Mouse (Mus musculus) adrenal gland (tissue): ENCODE results near the gene Supt5.

ENCODE experiments used
- intact Hi-C: fragments of 180-260 bp; cut with DNase I; formaldehyde crosslinking; loops from one replicate; pipeline ENCODE4 v1.15.1; 2025

Gene Supt5

DNA sequence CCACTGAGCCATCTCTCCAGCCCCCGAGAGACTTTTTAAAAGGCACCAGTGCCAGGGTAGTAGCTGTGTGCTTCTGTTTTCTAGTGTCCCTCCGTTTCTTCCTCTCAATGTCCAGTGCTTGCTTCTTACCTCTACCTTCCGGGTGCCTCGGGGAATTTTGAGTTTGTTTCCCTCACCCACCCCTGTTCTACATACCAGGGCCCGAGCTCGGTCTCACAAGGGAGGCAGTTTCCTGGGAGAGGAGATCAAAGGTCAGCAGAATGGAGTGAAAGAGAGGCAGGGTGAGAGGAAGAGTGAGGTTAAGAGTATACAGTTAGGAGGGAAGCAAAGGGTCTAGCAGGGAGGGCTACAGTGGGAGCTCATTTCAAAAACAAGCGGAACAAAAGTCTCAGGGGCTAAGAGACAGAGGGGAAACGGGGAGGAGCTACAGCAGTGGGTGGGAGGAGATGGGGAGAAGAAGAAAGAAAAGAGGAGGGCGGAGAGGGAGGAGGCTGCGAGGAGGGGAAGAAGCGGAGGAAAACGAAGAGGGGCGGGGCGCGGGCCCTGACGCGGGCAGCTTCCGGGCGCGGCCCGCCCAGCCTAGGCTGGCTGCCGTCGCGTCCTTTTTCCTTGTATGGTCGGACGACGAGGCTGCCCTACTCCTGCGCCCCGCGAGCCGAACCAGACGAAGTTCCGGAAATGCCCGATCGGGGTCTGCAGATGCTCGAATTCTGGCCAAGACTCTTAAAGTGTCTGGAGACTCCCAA is 36.8 kb upstream of the Supt5 start:
- intact Hi-C loops = no loop called here

DNA sequence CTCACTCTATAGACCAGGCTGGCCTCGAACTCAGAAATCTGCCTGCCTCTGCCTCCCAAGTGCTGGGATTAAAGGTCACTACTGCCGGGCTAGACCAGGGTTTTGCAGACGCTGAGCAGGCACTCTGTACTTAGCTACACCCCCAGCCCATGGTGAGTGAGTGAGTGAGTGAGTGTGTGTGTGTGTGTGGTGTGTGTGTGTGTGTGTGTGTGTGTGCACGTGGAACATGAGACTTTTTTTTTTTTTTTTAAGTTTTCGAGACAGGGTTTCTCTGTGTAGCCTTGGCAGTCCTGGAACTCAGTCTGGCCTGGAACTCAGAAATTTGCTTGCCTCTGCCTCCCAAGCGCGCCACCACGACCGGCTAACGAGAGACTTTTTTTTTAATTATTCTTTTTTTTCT is 36.1 kb upstream of the Supt5 start:
- intact Hi-C loops = no loop called here

DNA sequence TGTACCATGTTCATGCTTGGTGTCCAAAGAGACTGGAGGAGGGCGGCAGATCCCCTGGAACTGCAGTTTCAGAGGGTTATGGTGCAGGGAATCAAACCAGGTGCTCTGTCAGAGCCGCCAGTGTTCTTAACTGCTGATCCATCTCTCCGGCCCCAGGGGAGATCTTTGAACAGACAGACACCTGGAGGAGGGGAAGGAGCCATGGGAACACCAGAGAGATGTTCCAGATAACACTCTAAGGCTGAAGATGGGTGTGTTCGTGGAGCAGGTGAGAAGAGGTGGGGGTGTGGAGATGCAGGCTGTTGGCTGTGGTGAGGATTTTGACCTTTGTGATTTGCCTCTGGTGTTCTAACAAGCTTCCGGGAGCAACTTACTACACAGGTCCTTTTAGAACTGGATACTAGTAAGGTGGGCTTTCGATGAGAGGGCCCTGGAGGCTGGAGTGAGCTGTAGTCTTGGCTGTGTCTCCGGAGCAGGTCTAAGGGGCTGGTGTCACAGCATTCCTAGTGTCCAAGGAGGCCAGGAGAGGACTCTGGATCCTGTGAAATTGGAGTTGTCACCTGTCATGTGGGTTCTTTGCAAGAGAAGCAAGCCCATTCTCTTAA is 35.4 kb upstream of the Supt5 start:
- intact Hi-C loops = loop anchor here (1.0 kb wide), 1 partner anchor 12 kb away; no protein-coding TSS in a partner anchor

DNA sequence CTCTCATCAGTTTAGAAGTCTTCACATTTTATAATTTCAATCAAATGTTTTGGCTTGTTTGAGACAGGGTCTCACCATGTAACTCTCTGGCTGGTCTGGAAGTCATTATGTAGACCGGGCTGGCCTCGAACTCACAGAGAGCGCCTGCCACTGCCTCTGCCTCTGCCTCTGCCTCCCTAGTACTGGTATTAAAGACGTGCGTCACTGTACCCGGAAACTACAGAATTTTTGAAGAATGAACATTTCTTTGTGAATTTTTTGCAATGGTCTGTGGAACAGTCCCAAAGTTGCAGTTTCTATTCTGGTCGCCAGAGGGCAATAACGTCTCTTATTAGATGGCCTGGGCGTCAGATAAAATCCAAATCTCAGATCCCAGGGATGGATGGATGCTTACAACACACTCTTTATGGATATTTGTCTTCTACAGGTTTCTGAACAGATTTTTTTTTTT is 34.6 kb upstream of the Supt5 start:
- intact Hi-C loops = loop anchor here (1.0 kb wide), 1 partner anchor 13 kb away; no protein-coding TSS in a partner anchor

DNA sequence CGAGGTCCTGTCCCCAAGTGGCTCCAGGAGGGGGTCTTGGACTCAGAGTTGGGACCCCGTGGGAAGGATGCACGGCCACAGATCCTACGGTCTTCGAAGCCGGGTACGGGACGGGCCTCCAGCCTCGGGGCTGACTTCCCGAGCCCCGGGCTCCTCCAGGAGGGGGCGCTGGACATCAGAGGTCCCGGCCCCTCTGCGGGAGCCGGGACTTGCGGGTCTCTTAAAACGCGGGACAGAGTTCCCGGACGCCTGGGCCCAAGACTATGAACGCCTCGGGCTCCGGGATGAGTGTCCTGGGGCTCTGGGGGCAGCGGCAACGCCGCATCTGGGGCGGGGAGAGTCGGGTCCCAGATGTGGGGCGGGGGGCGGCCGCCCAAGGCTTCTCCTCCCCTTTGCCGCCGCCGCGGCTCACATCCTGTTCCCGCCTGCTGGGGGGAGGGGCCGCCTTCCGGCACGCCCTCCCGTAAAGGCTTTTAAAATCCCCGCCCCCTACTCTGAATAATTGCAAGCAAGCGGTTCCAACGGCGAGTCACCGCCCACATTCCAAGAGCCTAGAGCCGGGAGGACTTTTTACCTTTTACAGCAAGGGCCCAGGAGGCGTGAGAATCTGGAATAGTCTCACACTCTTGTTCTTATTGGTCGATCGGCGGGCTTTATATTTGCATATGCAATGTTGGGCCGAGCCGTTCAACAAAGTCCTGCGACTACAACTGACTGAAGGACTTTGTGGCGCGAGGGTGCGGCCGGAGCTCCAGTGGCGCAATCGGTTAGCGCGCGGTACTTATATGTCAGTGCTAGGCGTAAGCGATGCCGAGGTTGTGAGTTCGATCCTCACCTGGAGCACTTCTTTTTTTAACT is 33.9 kb upstream of the Supt5 start, which contains the start of gene Plekhg2:
TSS of gene Plekhg2 (minus strand) at position 349 of the 858 bp plus-strand sequence.
- intact Hi-C loops = loop anchor here (1.0 kb wide), 1 partner anchor 14 kb away; no protein-coding TSS in a partner anchor

DNA sequence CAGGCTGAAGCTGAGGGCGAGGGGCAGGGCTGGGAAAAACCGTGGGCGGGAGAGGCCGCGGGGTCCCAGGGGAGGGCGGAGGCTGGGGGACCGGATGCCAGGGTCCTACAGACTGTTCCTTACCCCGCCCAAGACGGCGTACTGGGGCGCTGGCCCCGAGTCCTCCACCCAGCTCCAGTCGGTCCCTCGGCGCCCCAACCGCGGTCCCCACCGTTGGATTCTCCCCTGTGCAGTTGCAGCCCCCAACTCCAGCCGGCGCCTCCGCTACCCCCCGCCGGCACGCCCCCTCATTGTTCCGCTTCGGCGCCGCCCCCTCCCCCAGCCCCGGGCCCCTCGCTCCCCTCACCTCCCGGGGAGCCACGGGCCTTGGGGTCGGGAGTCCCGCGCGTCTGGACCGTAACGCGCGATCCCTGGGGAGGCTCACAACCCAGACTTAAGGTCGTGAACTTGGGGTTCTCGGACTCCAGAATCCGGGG is 33.0 kb upstream of the Supt5 start:
- intact Hi-C loops = no loop called here

DNA sequence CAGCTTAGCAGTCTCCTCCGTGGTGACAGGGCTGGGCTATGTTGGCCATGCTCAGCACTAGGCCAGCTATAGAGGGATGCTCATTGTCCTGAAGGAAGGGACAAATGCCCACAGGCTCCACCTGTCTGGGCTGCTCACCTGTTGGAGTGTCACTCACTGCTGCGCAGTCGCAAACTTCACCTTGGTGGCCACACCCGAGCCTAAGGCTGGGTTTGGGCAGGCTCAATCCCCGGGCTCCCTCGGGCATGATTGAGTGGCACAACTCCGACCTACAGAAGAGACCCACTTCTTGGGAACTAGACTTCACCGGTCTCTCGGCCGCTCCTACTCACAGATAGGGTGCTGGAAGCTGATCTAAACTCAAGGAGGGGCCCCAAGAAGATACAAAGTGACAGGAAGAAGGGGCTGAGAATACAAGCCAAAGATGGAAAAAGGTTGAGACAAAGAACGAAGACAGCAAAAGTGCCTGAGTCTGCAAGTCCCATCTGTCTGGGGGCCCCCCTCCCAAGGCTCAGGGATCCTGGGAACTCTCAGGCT is 32.5 kb upstream of the Supt5 start:
- intact Hi-C loops = no loop called here

DNA sequence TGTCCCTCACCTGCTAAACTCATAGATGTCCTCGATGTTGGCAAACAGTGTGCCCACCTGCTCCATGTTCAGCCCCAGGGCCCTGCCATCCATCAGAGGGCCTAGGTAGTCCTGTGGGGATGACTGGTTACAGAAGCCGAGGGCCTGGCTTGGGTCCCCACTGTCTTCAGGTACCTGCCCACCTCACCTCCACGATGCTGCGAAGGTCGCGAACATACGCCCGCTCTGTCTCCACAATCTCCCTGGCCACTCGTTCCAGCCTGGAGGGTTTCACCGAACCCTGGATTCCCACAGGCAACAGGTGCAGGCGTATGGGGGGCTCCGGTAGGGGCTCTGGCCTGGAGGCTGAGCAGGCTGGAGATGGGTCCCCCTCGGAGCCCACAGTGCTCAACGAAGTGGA is 31.5 kb upstream of the Supt5 start:
- intact Hi-C loops = no loop called here

DNA sequence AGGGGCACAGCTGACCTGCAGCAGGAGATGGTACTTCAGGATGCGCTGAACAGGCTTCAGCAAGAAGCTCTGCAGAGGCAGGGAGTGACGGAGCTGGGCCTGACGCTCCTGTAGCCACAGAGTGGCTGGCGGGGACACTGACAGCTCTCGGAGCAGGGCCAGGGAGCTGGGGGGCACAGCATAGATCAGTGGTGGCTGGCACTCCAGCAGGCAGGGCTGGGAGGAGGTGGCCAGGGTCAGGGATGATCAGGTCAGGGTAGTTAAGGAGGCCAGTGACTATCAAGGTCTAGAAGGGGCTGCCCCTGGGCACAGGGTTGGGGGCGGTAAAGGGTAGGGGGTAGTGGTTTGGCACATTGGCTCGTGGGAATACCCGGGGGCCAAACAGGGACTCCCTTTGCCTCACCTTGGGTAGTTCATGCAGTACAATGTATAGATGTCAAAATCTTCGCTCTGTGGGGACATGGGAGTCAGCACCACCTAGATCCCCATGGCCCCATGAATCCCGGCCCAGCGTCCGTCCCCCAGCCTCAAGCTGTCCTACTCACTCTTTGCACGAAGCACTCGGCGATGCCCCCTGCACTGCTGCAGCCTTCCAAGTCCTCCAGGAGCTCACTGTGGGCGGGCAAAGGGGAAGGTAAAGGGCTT is 29.9 kb upstream of the Supt5 start:
- intact Hi-C loops = no loop called here

DNA sequence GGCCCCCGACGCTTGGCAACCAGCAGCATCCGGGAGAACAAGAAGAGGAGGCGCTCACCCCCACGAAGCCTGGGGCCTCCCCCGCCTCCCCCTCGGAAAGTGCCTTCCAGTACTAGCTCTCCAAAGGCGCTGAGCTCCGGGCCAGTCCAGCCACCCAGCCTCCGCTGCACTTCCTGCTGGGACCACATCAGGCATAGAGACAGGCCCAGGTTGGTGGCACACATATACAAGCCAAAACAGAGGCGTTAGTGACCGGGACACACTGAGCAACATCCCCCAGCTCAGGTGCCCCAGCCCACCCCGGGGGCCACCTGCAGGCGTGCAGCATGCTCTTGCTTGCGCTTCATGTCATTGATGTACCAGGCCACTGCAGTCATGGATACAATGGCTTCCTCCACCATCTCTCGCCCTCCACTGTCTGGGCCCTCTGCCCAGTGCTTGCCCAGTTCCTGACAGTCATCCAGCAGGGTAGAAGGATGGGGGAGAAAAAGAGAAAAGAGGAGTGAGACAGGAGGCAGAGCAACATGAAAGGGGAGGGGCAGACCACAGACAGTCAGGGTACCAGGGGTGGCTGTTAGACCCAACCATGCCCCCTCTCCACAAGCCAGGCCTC is 29.2 kb upstream of the Supt5 start:
- intact Hi-C loops = no loop called here

DNA sequence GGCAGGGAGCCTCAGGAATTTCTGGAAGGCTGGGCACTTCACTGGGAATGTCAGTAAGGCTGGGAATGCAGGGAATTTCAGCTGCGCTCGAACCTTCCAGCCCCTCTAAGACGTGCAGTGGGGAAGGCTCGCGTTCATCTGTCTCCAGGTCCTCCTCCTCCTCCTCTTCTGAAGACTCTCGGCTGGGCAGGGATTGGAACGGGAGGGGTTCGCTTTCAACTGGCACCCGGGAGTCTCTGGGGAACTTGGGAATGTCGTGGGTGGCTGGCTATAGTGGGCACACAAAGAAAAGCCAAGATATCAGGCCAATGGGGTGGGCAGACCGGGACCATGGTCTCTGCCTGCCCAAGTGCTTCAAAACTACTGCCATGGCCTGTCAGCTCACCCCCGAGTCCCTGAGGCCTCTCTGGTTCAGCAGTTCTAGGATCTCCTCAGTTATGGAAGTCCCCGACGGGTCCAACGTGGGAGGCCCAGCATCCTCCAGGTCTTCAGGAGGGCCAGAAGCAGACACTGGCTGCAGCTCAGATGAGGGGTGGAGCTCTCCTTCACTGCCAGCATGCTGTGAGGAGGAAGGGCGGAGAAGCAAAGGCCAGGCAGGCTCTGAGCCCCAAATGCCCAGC is 24.0 kb upstream of the Supt5 start:
- intact Hi-C loops = no loop called here

DNA sequence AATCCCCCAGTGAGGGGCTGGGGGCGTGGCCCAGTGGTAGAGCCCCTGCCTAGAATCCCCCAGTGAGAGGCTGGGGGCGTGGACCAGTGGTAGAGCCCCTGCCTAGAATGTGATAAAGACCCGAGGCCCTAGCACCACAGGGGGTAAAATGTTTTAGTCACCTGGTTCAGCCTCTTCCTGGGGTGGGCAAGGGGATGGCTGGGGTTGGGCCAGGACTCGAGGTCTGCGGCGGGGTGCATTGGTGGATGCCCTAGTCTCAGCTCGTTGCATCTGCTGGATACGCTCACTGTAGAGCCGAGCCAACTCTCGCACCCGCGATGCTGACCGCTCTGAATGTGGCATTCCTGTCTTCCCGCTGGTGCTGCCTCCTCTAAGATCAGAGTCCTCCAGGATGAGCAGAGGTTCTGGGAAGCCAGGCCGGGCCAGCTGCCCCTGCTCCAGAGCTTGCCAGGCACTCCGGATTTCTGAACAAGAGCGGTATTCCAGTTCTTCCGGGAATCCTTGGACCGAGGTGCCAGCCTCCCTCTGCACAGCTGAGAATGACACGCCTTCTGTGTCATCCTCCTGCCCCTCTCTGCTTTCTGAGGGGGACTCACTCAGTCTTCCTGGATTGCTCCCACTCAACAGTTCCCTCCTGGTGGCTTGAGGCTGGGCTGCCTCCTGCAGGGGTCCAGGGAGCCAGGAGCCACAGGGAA is 23.2 kb upstream of the Supt5 start:
- intact Hi-C loops = no loop called here

DNA sequence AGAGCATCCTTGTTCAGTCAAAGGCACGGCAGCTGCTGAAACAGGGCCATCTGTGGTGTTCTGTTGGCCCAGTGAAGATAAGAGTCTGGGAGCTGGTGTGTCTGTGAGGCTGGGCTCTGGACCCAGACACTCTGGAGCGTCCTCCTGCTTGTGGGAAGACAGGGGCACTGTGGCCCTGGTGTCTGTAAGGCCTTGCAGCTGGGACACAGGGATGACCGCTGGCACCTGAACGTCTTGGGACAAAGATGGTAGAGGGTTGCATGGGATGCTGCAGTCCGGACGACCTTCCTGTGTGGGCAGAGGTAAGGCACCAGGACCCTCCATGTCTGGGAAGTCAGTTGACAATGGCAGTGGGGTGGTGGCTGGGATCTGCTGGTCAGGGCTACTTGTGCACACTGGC is 21.7 kb upstream of the Supt5 start:
- intact Hi-C loops = no loop called here

DNA sequence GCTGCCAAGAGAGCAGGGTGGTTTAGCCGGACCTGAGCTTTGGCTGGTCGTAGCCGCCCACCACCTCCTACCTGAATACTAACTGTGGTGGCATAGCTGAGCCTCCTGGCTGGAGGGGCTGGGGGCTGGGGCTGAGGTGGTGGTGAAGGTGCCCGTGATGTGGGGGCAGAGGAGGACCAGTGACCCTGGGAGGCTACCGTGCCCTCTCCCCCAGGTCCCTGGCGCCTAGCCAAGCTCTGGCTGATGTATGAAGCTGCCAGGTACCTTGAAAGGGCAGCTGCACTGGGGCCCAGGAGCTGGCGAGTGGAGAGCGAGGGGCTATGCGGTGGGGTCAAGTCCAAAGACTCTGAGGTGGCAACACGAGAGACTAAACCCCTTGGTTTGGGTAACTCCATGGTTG is 21.3 kb upstream of the Supt5 start:
- intact Hi-C loops = no loop called here

DNA sequence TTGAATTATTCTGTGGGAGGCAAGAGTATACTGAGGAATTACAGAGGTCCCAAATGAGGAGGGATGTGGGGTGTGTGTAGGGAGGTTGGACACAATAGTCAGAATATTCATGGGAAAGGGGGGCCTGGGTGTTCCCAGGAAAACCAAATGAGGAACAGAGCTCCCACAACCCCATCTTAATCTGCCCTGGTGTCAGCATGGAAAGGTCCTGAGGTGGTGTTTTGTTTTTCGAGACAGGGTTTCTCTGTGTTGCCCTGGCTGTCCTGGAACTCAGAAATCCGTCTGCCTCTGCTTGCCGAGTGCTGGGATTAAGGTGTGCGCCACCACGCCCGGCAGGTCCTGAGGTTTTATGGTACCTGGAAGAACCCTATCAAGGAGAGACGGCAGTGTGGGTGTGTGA is 19.9 kb upstream of the Supt5 start:
- intact Hi-C loops = no loop called here

DNA sequence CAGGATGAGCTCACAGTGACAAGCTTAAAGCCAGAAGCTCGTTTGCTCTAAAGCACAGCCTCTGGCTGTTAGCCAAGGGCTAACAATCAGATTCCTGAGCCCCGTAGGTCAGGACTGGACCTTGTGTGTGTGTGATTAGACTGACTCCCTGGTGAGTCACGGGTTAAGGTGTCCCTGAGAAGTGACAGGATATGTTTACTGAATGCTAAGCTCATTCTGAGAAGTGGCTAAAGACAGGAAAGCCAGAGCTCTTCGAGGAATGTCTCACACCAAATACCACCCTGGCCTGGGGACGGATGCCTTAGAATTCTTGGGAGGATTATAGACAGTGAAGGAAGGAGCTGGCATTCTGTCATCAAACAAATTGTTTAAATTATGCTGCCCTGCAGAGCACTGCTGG is 19.4 kb upstream of the Supt5 start:
- intact Hi-C loops = no loop called here

DNA sequence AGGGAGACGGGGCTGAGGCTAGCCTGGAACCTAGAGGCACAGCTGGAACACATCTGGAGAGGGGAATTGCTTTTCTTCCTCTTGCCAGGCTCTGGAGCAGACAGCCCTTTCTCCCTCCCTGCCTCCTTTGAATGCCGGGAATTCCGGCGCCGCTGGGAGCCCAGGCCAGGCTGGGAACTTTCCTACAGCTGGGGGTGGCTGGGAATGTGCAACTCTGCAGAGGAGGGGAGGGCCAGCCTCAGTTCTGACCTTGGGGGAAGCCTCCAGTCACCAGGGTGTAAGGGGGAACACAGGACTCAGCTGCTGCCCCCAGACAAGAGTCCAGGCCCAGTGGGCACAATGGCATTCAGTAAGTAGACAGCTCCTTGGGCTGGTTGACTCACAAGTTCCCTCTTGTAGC is 18.4 kb upstream of the Supt5 start:
- intact Hi-C loops = no loop called here

DNA sequence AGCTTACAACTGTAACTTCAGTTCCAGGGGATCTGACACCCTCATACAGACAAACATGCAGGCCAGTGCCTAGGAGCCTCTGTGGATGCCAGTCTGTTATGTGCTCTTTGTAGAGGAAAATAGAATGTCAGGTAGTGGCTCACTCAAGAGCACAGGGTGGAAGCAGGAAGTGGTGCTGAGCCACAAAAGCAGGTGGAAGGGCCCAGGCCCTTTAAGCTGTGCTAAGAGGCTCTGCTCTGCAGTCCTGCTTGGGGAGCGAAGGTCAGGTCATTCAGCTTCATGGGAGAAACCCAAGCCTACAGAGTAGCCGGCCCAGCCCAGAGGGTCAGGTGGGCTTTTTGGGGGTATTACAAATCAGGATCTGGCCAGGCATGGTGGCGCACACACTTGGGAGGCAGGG is 16.7 kb upstream of the Supt5 start:
- intact Hi-C loops = no loop called here

DNA sequence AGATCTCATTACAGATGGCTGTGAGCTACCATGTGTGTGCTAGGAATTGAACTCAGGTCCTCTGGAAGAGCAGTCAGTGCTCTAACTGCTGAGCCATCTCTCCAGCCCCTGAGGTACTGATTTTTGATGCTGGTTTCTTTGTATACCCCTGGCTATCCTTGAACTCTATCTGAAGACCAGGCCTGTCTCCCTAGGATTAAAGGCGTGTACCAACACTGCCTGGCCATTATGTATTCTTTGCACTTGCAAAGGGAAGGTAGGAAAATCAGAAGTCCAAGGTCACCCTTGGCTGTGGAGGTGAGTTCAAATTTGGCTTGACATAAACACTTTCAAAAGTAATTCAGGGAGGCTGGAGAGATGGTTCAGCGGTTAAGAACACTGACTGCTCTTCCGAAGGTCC is 16.1 kb upstream of the Supt5 start:
- intact Hi-C loops = no loop called here
